Mouse (Mus musculus) heart, adult 2 months (tissue): Measurements from ENCODE around the gene Rad51d. TPM values are rescaled to one million over a fixed set of nuclear protein-coding genes. Genes with fewer than 3 reads are reported as not detected.
"Not testable (repeated sequence)": the region's sequence is repeated elsewhere in the genome, so short reads cannot be mapped to it uniquely, and the experiment has no call there.

Source experiments
- DNase-seq, 2 experiments: peaks; one replicate each; pipeline ENCODE4 v3.0.0; 2021
- H3K27ac ChIP-seq: fragments of 200-600 bp; 2 replicates; pipeline ENCODE4 v1.8.1; 2022
- H3K27me3 ChIP-seq: fragments of 200-500 bp; 2 replicates; pipeline ENCODE4 v1.6.1; 2012; ENCODE audit warnings: mild to moderate bottlenecking, low read length, inconsistent platforms, mixed read lengths; ENCODE audit not compliant: control insufficient read depth, insufficient read depth
- H3K36me3 ChIP-seq: fragments of 200-500 bp; 2 replicates; pipeline ENCODE4 v1.6.1; 2012; ENCODE audit warnings: low read length, inconsistent platforms; ENCODE audit not compliant: control insufficient read depth, insufficient read depth
- H3K4me1 ChIP-seq: fragments of 200-500 bp; 2 replicates; pipeline ENCODE4 v1.6.1; 2011; ENCODE audit warnings: low read length; ENCODE audit not compliant: control insufficient read depth, insufficient read depth
- H3K4me3 ChIP-seq: fragments of 200-600 bp; 2 replicates; pipeline ENCODE4 v1.8.1; 2022
- H3K79me2 ChIP-seq: fragments of 200-500 bp; replicated peaks from 2 replicates; pipeline ENCODE4 v1.6.1; 2012; ENCODE audit warnings: mild to moderate bottlenecking, inconsistent platforms, low read length, moderate library complexity, mixed read lengths; ENCODE audit not compliant: control insufficient read depth, insufficient read depth
- H3K9ac ChIP-seq: fragments of 200-500 bp; 2 replicates; pipeline ENCODE4 v1.6.1; 2012; ENCODE audit warnings: low read depth, mild to moderate bottlenecking, control low read depth, inconsistent platforms, low read length, mixed read lengths
- CTCF ChIP-seq: fragments of 200-600 bp; IDR thresholded peaks from 2 replicates; pipeline ENCODE4 v1.8.1; 2022; ENCODE audit warnings: antibody characterized with exemption, mild to moderate bottlenecking, moderate library complexity
- EP300 ChIP-seq: fragments of 200-500 bp; IDR thresholded peaks from 2 replicates; pipeline ENCODE4 v1.6.1; 2011; ENCODE audit warnings: low read depth, low read length, control low read depth; ENCODE audit not compliant: insufficient read depth
- POLR2A ChIP-seq: fragments of 200-500 bp; IDR thresholded peaks from 2 replicates; pipeline ENCODE4 v1.6.1; 2011; ENCODE audit warnings: mild to moderate bottlenecking, low read depth, low read length, control low read depth; ENCODE audit not compliant: insufficient read depth
- WGBS: fragments of 180-500 bp; shearing (Covaris S2); methylation state at CpG from one replicate; pipeline ENCODE4 v1.1.7; 2018; 5-methylcytosine and 5-hydroxymethylcytosine counted together
- intact Hi-C: fragments of 180-260 bp; cut with DNase I; formaldehyde crosslinking; loops from one replicate; pipeline ENCODE4 v1.15.1; 2025
- long read RNA-seq: library from polyadenylated mRNA; stranded (forward); transcript quantifications from one replicate; pipeline ENCODE4 v2.0.0, GENCODE M21; 2021
- polyA plus RNA-seq: library from polyadenylated mRNA; depleted of rRNA; stranded (reverse); fragments of >200 nt; gene quantifications from 2 replicates; pipeline ENCODE4 v1.2.3, GENCODE M21; 2012; rRNA removed
- total RNA-seq, 2 experiments: library from RNA; stranded (reverse); gene quantifications; 2 replicates each; pipeline ENCODE4 v1.2.3; 2021

Gene Rad51d
- total RNA-seq (1 to 10 TPM; 8.5 to 9.5 TPM), polyA plus RNA-seq (8.6 and 10.1 TPM in 2 replicates)
- long read RNA-seq, transcript Rad51d-201 (10 exons, 3,426 nt), result major isoform, 6 of 7 reads
- long read RNA-seq, partial matches to known transcripts, result 1 of 7 reads
- long read RNA-seq, other reads (novel, unspliced or antisense), result 0 of 7 reads

DNA sequence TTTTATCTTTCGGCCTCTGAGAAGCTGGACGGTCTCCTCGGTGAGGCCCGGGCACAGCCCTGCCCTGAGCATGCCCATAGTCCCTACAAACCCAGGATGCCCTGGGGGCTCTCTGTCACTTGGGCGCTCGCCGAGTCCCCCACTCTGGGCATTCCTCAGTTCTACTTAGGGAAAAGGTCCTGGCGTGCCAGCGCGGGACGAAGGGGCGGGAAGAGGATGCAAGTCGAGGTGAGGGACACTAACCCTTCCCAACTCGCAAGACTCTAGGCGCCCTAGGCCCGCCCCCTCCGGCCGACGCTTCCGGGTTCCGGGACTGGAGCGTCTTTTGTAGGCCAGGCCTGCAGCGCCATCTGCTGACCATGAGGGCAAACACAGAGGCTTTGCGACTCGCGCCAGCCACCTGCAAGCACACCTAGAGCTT lies at the start of gene Rad51d:
Rad51d (minus strand) TSS at position 273 of the 421 bp plus-strand sequence.
- no peaks in the 10 kb centered on the region for H3K79me2 ChIP-seq
- H3K27me3 ChIP-seq, result no peaks in the 10 kb centered on the region
- under 1% methylated on average over 23 of the region's 26 CpGs for WGBS
- H3K36me3 ChIP-seq, result no peaks in the 10 kb centered on the region
- H3K4me1 ChIP-seq, result 0 out of 2 replicates have a peak, but pooled peaks cover 2% of the 10 kb centered on the region
- intact Hi-C loops, result loop anchor here (1.0 to 5.0 kb wide), 5 partner anchors 19 to 655 kb away; partner anchors contain the start of genes Cct6b, Rffl and Zfp830
- peak within 1 kb of the TSS; percentile 77 for H3K9ac ChIP-seq
- peak within 1 kb of the TSS; percentile 68 for H3K27ac ChIP-seq
- TF ChIP-seq POLR2A (peak; percentile 80), EP300 (peak; percentile 76; the same call in 1 of the 2 replicates), CTCF (peak; percentile 81)
- peak within 1 kb of the TSS; percentile 77 for H3K4me3 ChIP-seq
- peak; percentile 93 to 95 for DNase-seq

DNA sequence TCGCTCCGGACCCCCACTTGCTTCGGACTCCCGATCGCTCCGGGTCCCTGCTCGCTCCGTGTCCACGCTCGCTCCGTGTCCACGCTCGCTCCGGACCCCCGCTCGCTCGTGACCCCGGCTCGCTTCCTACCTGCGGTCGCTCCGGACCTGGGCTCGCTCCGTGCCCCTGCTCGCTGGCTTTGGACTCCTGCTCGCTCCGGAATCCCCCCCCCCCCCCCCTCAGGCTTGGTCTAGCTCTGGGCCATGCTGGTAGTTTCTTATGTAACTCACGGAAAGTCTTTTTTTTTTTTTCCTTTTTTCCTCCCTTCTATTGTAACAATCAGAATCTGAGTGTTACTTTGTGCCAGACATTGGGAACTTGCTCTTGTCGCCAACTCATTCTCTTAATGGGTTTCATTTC lies 42.8 kb upstream of the Rad51d start:
- H3K4me1 ChIP-seq, result peaks cover 7% of the 10 kb centered on the region
- peak overlapping the region; percentile 39 for H3K4me3 ChIP-seq
- peaks cover 3% of the 10 kb centered on the region for H3K79me2 ChIP-seq
- DNase-seq, result no peak
- H3K9ac ChIP-seq, result peak overlapping the region; percentile 96
- no peak for TF ChIP-seq POLR2A
- TF ChIP-seq CTCF, result no peak
- no peak for TF ChIP-seq EP300
- no peaks in the 10 kb centered on the region; the same call in 1 of the 2 replicates for H3K36me3 ChIP-seq
- no peaks in the 10 kb centered on the region for H3K27me3 ChIP-seq
- intact Hi-C loops, result no loop called here
- 23% methylated on average over 28 of the region's 29 CpGs for WGBS
- peak overlapping the region; percentile 61 for H3K27ac ChIP-seq

- H3K4me1 ChIP-seq, H3K27me3 ChIP-seq, H3K79me2 ChIP-seq, H3K36me3 ChIP-seq, intact Hi-C loops: not testable (repeated sequence)
- Histone ChIP-seq H3K27ac (peak overlapping the region; percentile 61), H3K9ac (peak overlapping the region; percentile 96), H3K4me3 (peak overlapping the region; percentile 39)
- DNase-seq, result peak in 1 of 2 experiments; percentile 62
- 16% methylated on average over 116 of the region's 119 CpGs for WGBS
Observed at GRCm38 (mm10) chr11:82931671-82932450, 41.4 kb upstream of the Rad51d start.

- WGBS, result 5% methylated on average over 59 of the region's 63 CpGs
- H3K4me1 ChIP-seq, H3K27me3 ChIP-seq, H3K27ac ChIP-seq, H3K79me2 ChIP-seq, intact Hi-C loops, H3K36me3 ChIP-seq: not testable (repeated sequence)
- peak overlapping the region; percentile 87 for H3K9ac ChIP-seq
- peak in 1 of 2 experiments; percentile 36 for DNase-seq
- peak overlapping the region; percentile 39 for H3K4me3 ChIP-seq
Observed at GRCm38 (mm10) chr11:82931161-82931560, 40.7 kb upstream of the Rad51d start.

GRCm38 (mm10) chr11:82930391-82930955 lies 40.1 kb upstream of the Rad51d start:
- H3K4me1 ChIP-seq, H3K36me3 ChIP-seq, H3K79me2 ChIP-seq, H3K27ac ChIP-seq, intact Hi-C loops, H3K27me3 ChIP-seq: not testable (repeated sequence)
- peak in 1 of 2 experiments; percentile 47 for DNase-seq
- Histone ChIP-seq H3K4me3 (peak overlapping the region; percentile 22; the same call in 1 of the 2 replicates), H3K9ac (peak overlapping the region; percentile 52)
- 22% methylated on average over 85 of the region's 85 CpGs for WGBS

DNA sequence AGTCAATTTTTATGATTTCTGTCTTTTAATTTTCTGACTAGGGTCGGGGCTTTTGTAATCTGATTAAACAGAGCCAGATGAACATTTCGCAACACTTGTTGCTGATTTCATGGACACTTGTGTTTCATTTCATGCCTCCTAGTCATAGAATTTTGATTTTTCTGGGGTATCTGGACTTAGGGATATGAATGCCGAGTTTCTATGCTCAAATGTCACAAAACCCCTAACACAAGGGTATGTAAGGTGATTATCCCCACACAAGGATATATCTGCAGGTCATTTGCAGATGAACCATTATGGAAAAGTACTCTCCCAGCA lies 39.2 kb upstream of the Rad51d start:
- DNase-seq, result no peak
- intact Hi-C loops, result loop anchor here (2.0 kb wide), 1 partner anchor 15 kb away; no protein-coding TSS in a partner anchor
- Histone ChIP-seq H3K27me3 (no peaks in the 10 kb centered on the region), H3K79me2 (peaks cover under 1% of the 10 kb centered on the region; the same call in 1 of the 2 replicates), H3K36me3 (no peaks in the 10 kb centered on the region; the same call in 1 of the 2 replicates), H3K4me3 (no peak overlapping the region), H3K4me1 (peaks cover 7% of the 10 kb centered on the region), H3K9ac (no peak overlapping the region), H3K27ac (no peak overlapping the region)
- TF ChIP-seq POLR2A (no peak), EP300 (no peak), CTCF (no peak)
- WGBS, result 75% methylated on average over 3 of the region's 3 CpGs
